Mouse (Mus musculus) erythroblast, embryonic 14.5 days (primary cell): ENCODE measurements around the gene Tlx2. TPM values are rescaled to one million over a fixed set of nuclear protein-coding genes. Genes with fewer than 3 reads are reported as not detected.

Experiments used
- H3K27me3 ChIP-seq: 2 replicates; pipeline ENCODE4 v1.6.1; 2012; ENCODE audit warnings: inconsistent platforms; ENCODE audit not compliant: control insufficient read depth
- H3K36me3 ChIP-seq: 2 replicates; pipeline ENCODE4 v1.6.1; 2012; ENCODE audit warnings: mild to moderate bottlenecking, inconsistent platforms; ENCODE audit not compliant: control insufficient read depth
- H3K4me1 ChIP-seq: 2 replicates; pipeline ENCODE4 v1.6.1; 2012; ENCODE audit warnings: inconsistent platforms; ENCODE audit not compliant: control insufficient read depth
- H3K4me3 ChIP-seq: replicated peaks from 2 replicates; pipeline ENCODE3; 2012; ENCODE audit warnings: moderate library complexity, mild to moderate bottlenecking, inconsistent platforms
- H3K9me3 ChIP-seq: 2 replicates; pipeline ENCODE4 v1.6.1; 2012; ENCODE audit warnings: low read length, inconsistent platforms, mixed read lengths; ENCODE audit not compliant: control insufficient read depth
- GATA1 ChIP-seq: IDR thresholded peaks from 2 replicates; pipeline ENCODE4 v1.6.1; 2012; ENCODE audit warnings: low read length, inconsistent platforms, mixed read lengths
- TAL1 ChIP-seq: IDR thresholded peaks from 3 replicates; pipeline ENCODE4 v1.6.1; 2012; ENCODE audit warnings: low read length, inconsistent platforms, mixed read lengths
- polyA plus RNA-seq: library from polyadenylated mRNA; stranded (reverse); fragments of >175 nt; gene quantifications from 2 replicates; pipeline ENCODE4 v1.2.3, GENCODE M21; 2012

Gene Tlx2
- polyA plus RNA-seq, 1 experiment: not detected

GRCm38 (mm10) chr6:83095968-83096367, 25.9 kb upstream of the Tlx2 start:
- no peak overlapping the region for H3K4me3 ChIP-seq
- H3K4me1 ChIP-seq: peaks cover 5% of the 10 kb centered on the region
- peaks cover 66% of the 10 kb centered on the region for H3K27me3 ChIP-seq
- TF ChIP-seq TAL1: no peak
- TF ChIP-seq GATA1: no peak
- H3K36me3 ChIP-seq: no peaks in the 10 kb centered on the region
- H3K9me3 ChIP-seq: peaks cover 6% of the 10 kb centered on the region

DNA sequence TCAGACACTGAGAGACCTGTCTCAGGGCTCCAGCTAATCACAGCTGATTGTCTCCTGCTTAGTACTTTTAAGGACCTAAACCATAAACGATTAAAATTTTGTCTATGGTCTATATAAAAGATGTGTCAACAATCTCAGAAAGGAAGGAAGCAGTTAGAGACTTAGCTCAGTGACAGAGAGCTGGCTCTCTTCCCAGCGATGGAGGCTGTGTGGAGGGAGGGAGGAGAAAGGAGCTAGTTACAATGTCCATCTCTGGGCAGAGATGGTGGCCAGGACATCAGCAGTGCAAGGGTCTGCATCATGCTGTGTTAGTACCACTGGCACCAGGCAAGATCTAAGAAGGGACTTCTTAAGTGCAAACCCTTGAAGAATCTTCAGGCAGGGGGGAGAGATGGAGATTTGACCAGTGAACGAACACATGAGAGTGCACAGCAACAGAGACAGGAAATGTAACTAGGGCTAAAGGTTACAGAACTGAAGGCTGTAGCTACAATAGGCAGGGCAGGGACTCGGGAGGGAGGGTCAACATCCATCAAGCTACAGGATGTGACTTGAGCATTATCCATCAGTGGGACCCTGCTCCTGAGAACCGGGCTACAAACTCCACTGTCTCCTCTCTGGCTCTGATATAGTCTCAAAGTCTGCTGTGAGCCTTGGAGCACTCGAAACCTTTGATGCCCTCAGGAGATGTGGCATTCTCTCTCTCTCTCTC, 22.5 kb upstream of the Tlx2 start:
- no peaks in the 10 kb centered on the region for H3K4me1 ChIP-seq
- no peak overlapping the region for H3K4me3 ChIP-seq
- no peaks in the 10 kb centered on the region for H3K36me3 ChIP-seq
- H3K27me3 ChIP-seq: peaks cover 78% of the 10 kb centered on the region
- H3K9me3 ChIP-seq: peaks cover 9% of the 10 kb centered on the region
- TF ChIP-seq GATA1: no peak
- TF ChIP-seq TAL1: no peak

GRCm38 (mm10) chr6:83087926-83088260, 17.8 kb upstream of the Tlx2 start:
- no peak overlapping the region for H3K4me3 ChIP-seq
- peaks cover under 1% of the 10 kb centered on the region; the same call in 1 of the 2 replicates for H3K36me3 ChIP-seq

DNA sequence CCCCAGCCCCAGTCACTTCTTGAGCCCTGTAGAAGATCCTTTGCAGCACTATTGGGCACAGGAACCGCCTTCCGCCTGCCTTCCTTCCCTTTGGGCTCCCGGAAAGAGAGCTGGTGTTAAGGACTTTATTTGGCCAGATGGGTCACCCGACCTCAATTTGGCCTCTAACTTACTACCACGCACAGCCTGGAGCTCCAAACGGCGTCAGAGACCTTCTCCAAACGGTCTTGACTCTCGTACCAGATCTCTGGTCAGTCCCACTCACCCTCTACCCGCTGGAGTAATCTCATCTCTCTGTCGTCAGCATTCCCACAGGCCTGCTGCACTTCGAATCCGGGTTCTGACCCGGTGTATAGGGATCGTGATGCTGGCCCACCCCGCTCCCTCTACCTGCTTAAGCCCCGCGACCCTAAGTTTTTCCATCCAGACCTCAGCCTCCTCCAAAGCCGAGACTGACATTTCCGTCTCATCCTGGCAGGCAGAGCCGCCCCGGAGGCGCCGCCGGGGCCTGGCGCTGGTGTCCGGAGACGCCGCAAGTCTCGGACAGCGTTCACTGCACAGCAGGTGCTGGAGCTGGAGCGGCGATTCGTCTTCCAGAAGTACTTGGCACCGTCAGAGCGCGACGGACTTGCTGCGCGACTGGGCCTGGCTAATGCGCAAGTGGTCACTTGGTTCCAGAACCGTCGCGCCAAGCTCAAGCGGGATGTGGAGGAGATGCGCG, 17.3 kb upstream of the Tlx2 start:
- Histone ChIP-seq H3K9me3 (peaks cover 15% of the 10 kb centered on the region), H3K27me3 (peaks cover 94% of the 10 kb centered on the region), H3K36me3 (peaks cover 4% of the 10 kb centered on the region), H3K4me3 (no peak overlapping the region), H3K4me1 (no peaks in the 10 kb centered on the region)
- TF ChIP-seq TAL1 (no peak), GATA1 (no peak)

More at GRCm38 (mm10) chr6:83087926-83088260, 17.8 kb upstream of the Tlx2 start:
- peaks cover 94% of the 10 kb centered on the region for H3K27me3 ChIP-seq
- peaks cover 15% of the 10 kb centered on the region for H3K9me3 ChIP-seq
- H3K4me1 ChIP-seq: no peaks in the 10 kb centered on the region
- TF ChIP-seq GATA1: no peak
- no peak for TF ChIP-seq TAL1

DNA sequence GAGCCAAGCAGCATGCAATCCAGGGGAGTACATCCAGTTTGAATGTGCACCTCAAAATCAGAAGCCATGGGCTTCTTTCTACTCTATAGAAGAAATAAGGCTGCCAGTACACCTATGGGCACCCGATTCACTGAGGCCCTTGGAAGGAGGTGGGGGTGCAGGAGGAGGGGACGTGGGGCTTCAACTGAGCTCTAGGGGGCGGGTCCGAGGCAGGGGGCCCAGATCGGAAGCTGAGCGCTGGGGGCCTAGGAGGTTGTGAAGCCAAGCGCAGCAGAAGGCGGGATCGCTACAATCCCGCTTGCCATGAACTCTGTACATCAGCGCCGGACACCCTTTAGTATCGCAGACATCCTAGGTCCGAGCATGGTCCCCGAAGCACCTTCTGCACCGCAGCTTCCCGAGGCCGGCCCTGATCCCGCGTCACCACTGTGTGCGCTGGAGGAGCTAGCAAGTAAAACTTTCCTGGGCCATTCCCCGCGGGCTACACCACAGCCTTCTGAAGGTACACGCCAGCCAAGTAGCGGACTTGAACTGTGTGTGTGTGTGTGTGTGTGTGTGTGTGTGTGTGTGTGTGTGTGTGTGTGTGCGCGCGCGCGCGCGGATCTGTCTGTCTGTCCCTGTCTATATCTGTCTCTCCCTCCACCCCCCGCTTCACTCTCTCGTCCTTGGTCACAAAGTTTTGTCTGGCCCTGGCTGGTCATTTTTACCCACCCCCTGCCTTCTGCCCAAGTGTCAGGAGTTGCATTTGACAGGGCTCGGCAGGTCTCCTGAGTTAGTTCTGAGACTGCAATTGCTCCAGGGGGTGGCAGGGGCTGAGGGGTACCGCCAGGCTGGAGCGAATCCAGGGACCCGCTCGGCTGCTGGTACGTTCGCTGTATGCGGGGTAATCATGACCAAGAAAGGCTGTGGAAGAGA, 16.3 kb upstream of the Tlx2 start, which contains the start of gene Lbx2:
TSS of gene Lbx2 (plus strand) at position 247 of the 915 bp plus-strand sequence.
- no peaks in the 10 kb centered on the region for H3K4me1 ChIP-seq
- peaks cover 15% of the 10 kb centered on the region for H3K9me3 ChIP-seq
- peaks cover 86% of the 10 kb centered on the region for H3K27me3 ChIP-seq
- peaks cover 9% of the 10 kb centered on the region for H3K36me3 ChIP-seq
- TF ChIP-seq GATA1 (no peak), TAL1 (no peak)
- H3K4me3 ChIP-seq: no peak within 1 kb of the TSS

- peaks cover 69% of the 10 kb centered on the region for H3K27me3 ChIP-seq
- H3K9me3 ChIP-seq: peaks cover 15% of the 10 kb centered on the region
- TF ChIP-seq GATA1: no peak
- TF ChIP-seq TAL1: no peak
Measured at GRCm38 (mm10) chr6:83084477-83084876, 14.4 kb upstream of the Tlx2 start.

GRCm38 (mm10) chr6:83083497-83083896, 13.4 kb upstream of the Tlx2 start:
- Histone ChIP-seq H3K9me3 (peaks cover 15% of the 10 kb centered on the region), H3K4me3 (no peak overlapping the region), H3K27me3 (peaks cover 60% of the 10 kb centered on the region), H3K4me1 (peaks cover 20% of the 10 kb centered on the region), H3K36me3 (peaks cover 29% of the 10 kb centered on the region)
- no peak for TF ChIP-seq GATA1
- TF ChIP-seq TAL1: no peak

More at GRCm38 (mm10) chr6:83084477-83084876, 14.4 kb upstream of the Tlx2 start:
- peaks cover 11% of the 10 kb centered on the region for H3K4me1 ChIP-seq
- H3K4me3 ChIP-seq: no peak overlapping the region
- peaks cover 27% of the 10 kb centered on the region for H3K36me3 ChIP-seq

- peaks cover 51% of the 10 kb centered on the region for H3K27me3 ChIP-seq
- TF ChIP-seq GATA1: no peak
- no peak for TF ChIP-seq TAL1
- H3K4me1 ChIP-seq: peaks cover 31% of the 10 kb centered on the region
- peaks cover 29% of the 10 kb centered on the region for H3K36me3 ChIP-seq
- H3K4me3 ChIP-seq: no peak overlapping the region
- no peaks in the 10 kb centered on the region for H3K9me3 ChIP-seq
Measured at GRCm38 (mm10) chr6:83080210-83080609, 10.1 kb upstream of the Tlx2 start.
